In the genomic region with DNA sequence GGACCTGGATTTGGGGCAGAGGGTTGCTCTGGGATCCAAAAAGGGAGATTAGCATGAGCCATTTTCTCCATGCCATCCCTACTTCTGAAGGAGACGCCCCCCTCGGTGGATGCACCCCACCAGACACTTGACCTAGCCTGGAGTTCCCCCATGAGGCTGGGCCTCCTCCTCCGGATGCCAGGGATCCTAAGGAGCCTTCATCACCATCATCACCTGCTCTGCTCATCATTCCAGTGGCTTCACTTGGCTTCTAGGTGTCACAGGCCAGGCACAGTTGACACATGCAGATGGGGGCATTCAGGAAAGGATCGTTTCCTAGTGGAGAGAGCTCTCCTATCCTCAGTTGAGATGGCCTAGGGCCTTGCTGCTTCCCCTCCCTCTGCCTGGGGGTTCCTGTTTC, we compare ENCODE assay signal across 10 mouse cellular contexts. TPM values are rescaled to one million over a fixed set of nuclear protein-coding genes. Genes with fewer than 3 reads are reported as not detected.
DNase-seq lines count a peak whose midpoint lies in the region; ATAC-seq lines count a peak whose summit lies in the region.
"Had no signal": no experiment of that assay in that cellular context is flagged by ENCODE, and none has a peak within 500 bp of the region (broad histone marks: within the 10 kb centered on the region; RNA-seq: fewer than 3 reads in every experiment).

No protein-coding gene starts in this region.

- ATAC-seq in heart, embryonic 11.5 days (replicated peaks; ENCODE audit: insufficient number of reproducible peaks, low FRiP score, low TSS enrichment) = no peak
- no peak for ATAC-seq in heart, embryonic 16.5 days (replicated peaks; ENCODE audit: extremely low read depth, insufficient read depth, low FRiP score)
- ATAC-seq in midbrain, embryonic 12.5 days (ENCODE audit: low FRiP score, low read depth) = no peak

- H3K27me3 ChIP-seq in heart, embryonic 11.5 days (ENCODE audit: control insufficient read depth, insufficient read depth, low read length) = peaks cover 13% of the 10 kb centered on the region
- no peaks in the 10 kb centered on the region for H3K27me3 ChIP-seq in heart, embryonic 16.5 days (ENCODE audit: control insufficient read depth, insufficient read depth, low read length)
- peaks cover 27% of the 10 kb centered on the region for H3K27me3 ChIP-seq in midbrain, embryonic 12.5 days

- no peaks in the 10 kb centered on the region for H3K4me1 ChIP-seq in heart, embryonic 11.5 days (ENCODE audit: control insufficient read depth, insufficient read depth, low read length)
- H3K4me1 ChIP-seq in heart, embryonic 16.5 days (ENCODE audit: control insufficient read depth, insufficient read depth, low read length) = peaks cover 7% of the 10 kb centered on the region; the same call in 1 of the 2 replicates
- H3K4me1 ChIP-seq in midbrain, embryonic 12.5 days = peaks cover 17% of the 10 kb centered on the region

- no peak for DNase-seq in heart, adult 8-10 months (ENCODE audit: low spot score)
- DNase-seq in cerebellum, postnatal 25 days = peak; percentile 40 to 59
- no peak for DNase-seq in yolk sac, embryonic 10.5 days (ENCODE audit: low spot score)
- DNase-seq in adrenal gland, postnatal 25 days = no peak
- no peak for DNase-seq in gastrocnemius, adult 8-10 months (ENCODE audit: low spot score in 2 of 2)

- no peak overlapping the region; the same call in 1 of the 2 replicates for H3K9ac ChIP-seq in heart, embryonic 11.5 days (ENCODE audit: low read depth, low read length)
- peak overlapping the region; percentile 82 for H3K9ac ChIP-seq in heart, embryonic 16.5 days (ENCODE audit: low read length)
- peak overlapping the region; percentile 83 for H3K9ac ChIP-seq in midbrain, embryonic 12.5 days (replicated peaks)

- H3K4me3 ChIP-seq in heart, embryonic 11.5 days (ENCODE audit: low read depth, low read length) = peak overlapping the region; percentile 49
- peak overlapping the region; percentile 67 for H3K4me3 ChIP-seq in heart, embryonic 16.5 days (ENCODE audit: low read length)
- peak overlapping the region; percentile 66 for H3K4me3 ChIP-seq in midbrain, embryonic 12.5 days

- no peak overlapping the region for H3K27ac ChIP-seq in heart, embryonic 11.5 days (ENCODE audit: low read depth, low read length)
- H3K27ac ChIP-seq in heart, embryonic 16.5 days (ENCODE audit: low read length) = no peak overlapping the region
- H3K27ac ChIP-seq in midbrain, embryonic 12.5 days (replicated peaks) = no peak overlapping the region
- H3K27ac ChIP-seq: macrophage had no signal

- H3K36me3 ChIP-seq in heart, embryonic 11.5 days (ENCODE audit: control insufficient read depth, insufficient read depth, low read length) = no peaks in the 10 kb centered on the region
- H3K36me3 ChIP-seq in heart, embryonic 16.5 days (ENCODE audit: control insufficient read depth, insufficient read depth) = no peaks in the 10 kb centered on the region
- no peaks in the 10 kb centered on the region for H3K36me3 ChIP-seq in midbrain, embryonic 12.5 days
- H3K36me3 ChIP-seq: G1E had no signal

- H3K4me2 ChIP-seq in heart, embryonic 11.5 days = peak overlapping the region; percentile 80
- peak overlapping the region; percentile 100 for H3K4me2 ChIP-seq in heart, embryonic 16.5 days (ENCODE audit: low read depth, low read length)
- peak overlapping the region; percentile 98 for H3K4me2 ChIP-seq in midbrain, embryonic 12.5 days (replicated peaks)

- WGBS in heart, embryonic 11.5 days (ENCODE audit: insufficient replicate concordance) = 34% methylated on average over 4 of the region's 4 CpGs
- 41% methylated on average over 4 of the region's 4 CpGs for WGBS in heart, embryonic 16.5 days
- 39% methylated on average over 4 of the region's 4 CpGs for WGBS in midbrain, embryonic 12.5 days

- no peaks in the 10 kb centered on the region for H3K9me3 ChIP-seq in heart, embryonic 11.5 days (replicated peaks; ENCODE audit: control insufficient read depth, low read length)
- H3K9me3 ChIP-seq in heart, embryonic 16.5 days (replicated peaks; ENCODE audit: control insufficient read depth, low read length) = no peaks in the 10 kb centered on the region
- H3K9me3 ChIP-seq in midbrain, embryonic 12.5 days = peaks cover 3% of the 10 kb centered on the region; the same call in 1 of the 2 replicates
- H3K9me3 ChIP-seq: G1E had no signal

RNA-seq across cellular contexts. Expression of a gene that starts 0.8 kb away (rescaled TPM):
- polyA plus RNA-seq in heart, embryonic 11.5 days (2014; fragmentation: Nextera tagmentation; extraction: Ambion mirVana) = 0.40 and 0.92 TPM in 2 replicates
- 1 to 10 TPM; 1.1 to 2.0 (median 1.7) TPM for total RNA-seq in heart, adult 8-10 months (2022)
- polyA plus RNA-seq in heart, embryonic 16.5 days (2015; fragmentation: Nextera tagmentation; extraction: Ambion mirVana) = 0.68 and 0.84 TPM in 2 replicates
- polyA plus RNA-seq in midbrain, embryonic 12.5 days (2016; fragmentation: Nextera tagmentation; extraction: Ambion mirVana) = 4.8 and 5.6 TPM in 2 replicates
- 1.2 and 2.1 TPM in 2 replicates for total RNA-seq in adrenal gland, postnatal 25 days (2021)
- 1 to 10 TPM in 2 of 4 experiments, under 1 TPM in 2; 0.80 to 2.2 (median 1.3) TPM for total RNA-seq in gastrocnemius, adult 8-10 months (2022)
- total RNA-seq: G1E had no signal
- polyA plus RNA-seq: G1E had no signal

RNA-seq across cellular contexts. Expression of a gene that starts 25.7 kb away (rescaled TPM):
- polyA plus RNA-seq in heart, embryonic 11.5 days (2014; fragmentation: Nextera tagmentation; extraction: Ambion mirVana) = 9.3 and 10.3 TPM in 2 replicates
- 1 to 10 TPM; 3.5 to 4.2 (median 3.8) TPM for total RNA-seq in heart, adult 8-10 months (2022)
- polyA plus RNA-seq in heart, embryonic 16.5 days (2015; fragmentation: Nextera tagmentation; extraction: Ambion mirVana) = 8.6 and 9.6 TPM in 2 replicates
- polyA plus RNA-seq in midbrain, embryonic 12.5 days (2016; fragmentation: Nextera tagmentation; extraction: Ambion mirVana) = 59.4 and 60.2 TPM in 2 replicates
- 17.4 and 25.7 TPM in 2 replicates for total RNA-seq in adrenal gland, postnatal 25 days (2021)
- total RNA-seq in gastrocnemius, adult 8-10 months (2022) = 1 to 10 TPM; 1.7 to 3.3 (median 1.9) TPM

Comparison
In these comparisons a context has a peak if more than half of its experiments do, and no peak if none do; other contexts are left out.
1. DNase-seq: peak in cerebellum, postnatal 25 days (2 of 2); none in heart, adult 8-10 months (single experiment), yolk sac, embryonic 10.5 days (single experiment), adrenal gland, postnatal 25 days (single experiment) and gastrocnemius, adult 8-10 months (0 of 2).
2. Peak in every context shown above with its lines, with median percentiles within 50 percentile points of each other: H3K4me2 ChIP-seq and H3K4me3 ChIP-seq.